Mouse (Mus musculus) heart, embryonic 14.5 days (tissue): ENCODE data around the gene Cdc37. TPM values are rescaled to one million over a fixed set of nuclear protein-coding genes. Genes with fewer than 3 reads are reported as not detected.

Source experiments
- ATAC-seq: fragments of 200-750 bp; cut with Nextera tagmentation; 2 replicates; pipeline ENCODE4 v1.8.0; 2017; ENCODE audit warnings: low read depth, moderate TSS enrichment; ENCODE audit not compliant: insufficient number of reproducible peaks, insufficient read depth, low FRiP score
- H3K27ac ChIP-seq, 2 experiments: fragments of 200-500 bp in 1 of 2; fragments of 300-500 bp in 1 of 2; sonication (generic) in 1 of 2; replicated peaks in 1 of 2; 2 replicates each; pipeline ENCODE4 v1.5.1; 2012 to 2014; ENCODE audit warnings: low read depth in 2 of 2, low read length in 2 of 2, control low read depth in 1 of 2, mild to moderate bottlenecking in 1 of 2, mixed read lengths in 1 of 2; ENCODE audit not compliant: control insufficient read depth in 1 of 2, insufficient read depth in 1 of 2
- H3K27me3 ChIP-seq: fragments of 300-500 bp; sonication (generic); 2 replicates; pipeline ENCODE4 v1.6.1; 2014; ENCODE audit warnings: mild to moderate bottlenecking, low read length, control low read depth; ENCODE audit not compliant: control insufficient read depth, insufficient read depth
- H3K36me3 ChIP-seq: fragments of 300-500 bp; sonication (generic); 2 replicates; pipeline ENCODE4 v1.6.1; 2014; ENCODE audit warnings: mild to moderate bottlenecking, control low read depth, low read length, mixed read lengths; ENCODE audit not compliant: control insufficient read depth, insufficient read depth
- H3K4me1 ChIP-seq, 2 experiments: fragments of 200-500 bp in 1 of 2; fragments of 300-500 bp in 1 of 2; sonication (generic) in 1 of 2; 2 replicates each; pipeline ENCODE4 v1.6.1; 2012 to 2014; ENCODE audit warnings: low read length in 2 of 2, control low read depth in 1 of 2, mixed read lengths in 1 of 2; ENCODE audit not compliant: control insufficient read depth in 2 of 2, insufficient read depth in 2 of 2
- H3K4me2 ChIP-seq: fragments of 300-500 bp; sonication (generic); 2 replicates; pipeline ENCODE4 v1.6.1; 2014; ENCODE audit warnings: mild to moderate bottlenecking, low read length
- H3K4me3 ChIP-seq, 2 experiments: fragments of 200-500 bp in 1 of 2; fragments of 300-500 bp in 1 of 2; sonication (generic) in 1 of 2; 2 replicates each; pipeline ENCODE4 v1.5.1; 2012 to 2014; ENCODE audit warnings: low read length in 2 of 2, mild to moderate bottlenecking in 2 of 2, control low read depth in 1 of 2, low read depth in 1 of 2, moderate library complexity in 1 of 2; ENCODE audit not compliant: control insufficient read depth in 1 of 2, insufficient read depth in 1 of 2
- H3K9ac ChIP-seq: fragments of 300-500 bp; sonication (generic); 2 replicates; pipeline ENCODE4 v1.6.1; 2014; ENCODE audit warnings: mild to moderate bottlenecking, low read length
- H3K9me3 ChIP-seq: fragments of 300-500 bp; sonication (generic); 2 replicates; pipeline ENCODE4 v1.6.1; 2016; ENCODE audit warnings: low read length, control low read depth; ENCODE audit not compliant: control insufficient read depth
- WGBS: fragments of 180-500 bp; shearing (Covaris S2); extraction: QIAGEN DNeasy Blood & Tissue Kit; methylation state at CpG from one replicate; pipeline ENCODE4 v1.1.7; 2014; 5-methylcytosine and 5-hydroxymethylcytosine counted together
- polyA plus RNA-seq: library from polyadenylated mRNA; unstranded; fragments of >200 nt; fragmentation: Nextera tagmentation; extraction: Ambion mirVana; gene quantifications from 2 replicates; pipeline ENCODE4 v1.2.1, GENCODE M21; 2014

Gene Cdc37
- polyA plus RNA-seq, 1 experiment from 2014 or later, result 212 TPM

- Histone ChIP-seq H3K9ac (no peak overlapping the region), H3K27me3 (no peaks in the 10 kb centered on the region), H3K4me2 (no peak overlapping the region), H3K36me3 (peaks cover 24% of the 10 kb centered on the region), H3K27ac (no peak overlapping the region), H3K4me1 (peaks cover 0 to 4% of the 10 kb centered on the region in 2 experiments; a peak in 3 of 4 replicates), H3K9me3 (no peaks in the 10 kb centered on the region), H3K4me3 (no peak overlapping the region)
- 89% methylated on average over 3 of the region's 3 CpGs for WGBS
- ATAC-seq, result no peak
These were observed 44.0 kb upstream of the Cdc37 start for GRCm38 (mm10) chr9:21193786-21194185.

- Histone ChIP-seq H3K9ac (no peak overlapping the region), H3K27ac (0 out of 4 replicates have a peak overlapping the region, but pooled peaks of 1 of the 2 experiments have one; percentile 17), H3K4me1 (peaks cover 8 to 12% of the 10 kb centered on the region in 2 experiments), H3K9me3 (no peaks in the 10 kb centered on the region), H3K4me2 (no peak overlapping the region), H3K27me3 (no peaks in the 10 kb centered on the region), H3K36me3 (peaks cover 23% of the 10 kb centered on the region), H3K4me3 (no peak overlapping the region)
- WGBS, result 85% methylated on average over 3 of the region's 3 CpGs
- ATAC-seq, result no peak
These were observed 40.9 kb upstream of the Cdc37 start for GRCm38 (mm10) chr9:21190670-21191069.

- Histone ChIP-seq H3K4me3 (no peak overlapping the region), H3K9ac (no peak overlapping the region), H3K27me3 (no peaks in the 10 kb centered on the region), H3K9me3 (no peaks in the 10 kb centered on the region), H3K27ac (0 out of 4 replicates have a peak overlapping the region, but pooled peaks of 1 of the 2 experiments have one; percentile 17), H3K4me1 (peaks cover 13 to 19% of the 10 kb centered on the region in 2 experiments), H3K4me2 (no peak overlapping the region), H3K36me3 (peaks cover 23% of the 10 kb centered on the region)
- 50% methylated on average over 7 of the region's 7 CpGs for WGBS
- ATAC-seq, result no peak
These were observed 40.1 kb upstream of the Cdc37 start for GRCm38 (mm10) chr9:21189905-21190304.

- WGBS, result 56% methylated on average over 5 of the region's 5 CpGs
- Histone ChIP-seq H3K36me3 (no peaks in the 10 kb centered on the region), H3K9ac (no peak overlapping the region), H3K9me3 (no peaks in the 10 kb centered on the region), H3K4me1 (peaks cover 22 to 34% of the 10 kb centered on the region in 2 experiments), H3K27ac (peak overlapping the region in 1 of 2 experiments; percentile 24; a peak in 2 of 4 replicates), H3K4me2 (no peak overlapping the region), H3K4me3 (no peak overlapping the region), H3K27me3 (no peaks in the 10 kb centered on the region)
- no peak for ATAC-seq
These were observed 35.7 kb upstream of the Cdc37 start for GRCm38 (mm10) chr9:21185436-21185835.

- 24% methylated on average over 2 of the region's 2 CpGs for WGBS
- no peak for ATAC-seq
- H3K4me2 ChIP-seq, result peak overlapping the region; percentile 73
- H3K27ac ChIP-seq, result peak overlapping the region in 1 of 2 experiments; percentile 24; a peak in 1 of 4 replicates
- H3K4me3 ChIP-seq, result peak overlapping the region; percentile 41 to 58; a peak in 3 of 4 replicates
- H3K36me3 ChIP-seq, result no peaks in the 10 kb centered on the region
- H3K9me3 ChIP-seq, result no peaks in the 10 kb centered on the region
- H3K9ac ChIP-seq, result peak overlapping the region; percentile 75; the same call in 1 of the 2 replicates
- peaks cover 22 to 36% of the 10 kb centered on the region in 2 experiments for H3K4me1 ChIP-seq
- no peaks in the 10 kb centered on the region for H3K27me3 ChIP-seq
These were observed 35.0 kb upstream of the Cdc37 start for GRCm38 (mm10) chr9:21184733-21185132.

GRCm38 (mm10) chr9:21183905-21184413 is 34.2 kb upstream of the Cdc37 start:
- no peaks in the 10 kb centered on the region for H3K9me3 ChIP-seq
- WGBS, result 6% methylated on average over 34 of the region's 34 CpGs
- H3K27ac ChIP-seq, result peak overlapping the region in 1 of 2 experiments; percentile 24; a peak in 2 of 4 replicates
- H3K9ac ChIP-seq, result peak overlapping the region; percentile 75
- H3K4me3 ChIP-seq, result peak overlapping the region; percentile 41 to 58
- H3K36me3 ChIP-seq, result no peaks in the 10 kb centered on the region
- no peaks in the 10 kb centered on the region for H3K27me3 ChIP-seq
- no peak for ATAC-seq
- H3K4me2 ChIP-seq, result peak overlapping the region; percentile 73
- peaks cover 22 to 36% of the 10 kb centered on the region in 2 experiments for H3K4me1 ChIP-seq

GRCm38 (mm10) chr9:21183421-21183820 is 33.6 kb upstream of the Cdc37 start:
- Histone ChIP-seq H3K4me2 (peak overlapping the region; percentile 73), H3K27me3 (no peaks in the 10 kb centered on the region), H3K4me3 (no peak overlapping the region), H3K36me3 (no peaks in the 10 kb centered on the region), H3K9ac (peak overlapping the region; percentile 75; the same call in 1 of the 2 replicates), H3K9me3 (no peaks in the 10 kb centered on the region), H3K4me1 (peaks cover 22 to 36% of the 10 kb centered on the region in 2 experiments), H3K27ac (no peak overlapping the region)
- WGBS, result 77% methylated on average over 6 of the region's 6 CpGs
- ATAC-seq, result no peak
